Mouse (Mus musculus) ES-E14 (cell line): ENCODE results near the gene Vps53.

Source experiments
- CHD2 ChIP-seq: IDR thresholded peaks from 2 replicates; pipeline ENCODE4 v1.6.1; 2014; ENCODE audit warnings: mild to moderate bottlenecking, low read depth, low read length, inconsistent platforms
- HCFC1 ChIP-seq: IDR thresholded peaks from 2 replicates; pipeline ENCODE4 v1.6.1; 2012; ENCODE audit warnings: low read length, inconsistent platforms, borderline replicate concordance; ENCODE audit not compliant: insufficient read depth
- MAFK ChIP-seq: IDR thresholded peaks from 2 replicates; pipeline ENCODE4 v1.6.1; 2014; ENCODE audit warnings: mild to moderate bottlenecking, low read depth, low read length, inconsistent platforms; ENCODE audit not compliant: insufficient read depth
- ZC3H11A ChIP-seq: IDR thresholded peaks from 2 replicates; pipeline ENCODE4 v1.6.1; 2012; ENCODE audit warnings: low read depth, mild to moderate bottlenecking, inconsistent platforms, low read length, borderline replicate concordance
- ZNF384 ChIP-seq: IDR thresholded peaks from 2 replicates; pipeline ENCODE4 v1.6.1; 2012; ENCODE audit warnings: low read depth, low read length, inconsistent platforms

DNA sequence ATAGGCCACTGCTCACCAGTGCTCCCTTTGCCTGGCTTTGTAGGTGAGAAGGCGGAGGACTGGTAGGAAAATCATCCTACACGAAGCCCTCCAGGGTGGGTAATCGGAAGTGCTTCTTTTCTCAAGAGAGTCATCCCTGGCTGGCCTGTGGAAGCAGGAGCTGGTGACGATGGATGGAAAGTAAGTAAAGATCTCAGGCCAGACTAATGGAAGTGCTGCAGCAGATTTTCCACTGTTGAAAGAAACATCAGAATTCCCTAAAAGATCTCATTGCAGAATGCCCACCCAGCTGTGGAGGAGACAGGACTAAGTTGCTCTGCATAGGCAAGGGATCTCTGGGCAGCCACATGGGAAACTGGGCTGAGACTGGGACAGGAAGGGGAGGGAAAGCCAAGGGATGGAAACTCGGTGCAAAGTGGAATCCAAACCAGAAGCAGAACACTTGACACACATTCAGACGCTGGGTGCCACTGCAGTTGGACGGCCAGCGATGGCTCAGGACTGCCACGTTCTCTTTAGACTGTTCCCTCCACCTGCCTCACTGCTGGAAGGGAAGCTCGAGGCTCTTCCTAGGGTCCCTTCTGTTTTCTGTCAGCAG, 137.3 kb downstream of the Vps53 start:
- TF ChIP-seq ZNF384 (no peak), MAFK (no peak), CHD2 (no peak), ZC3H11A (no peak), HCFC1 (no peak)
